Mouse (Mus musculus) erythroid progenitor cell, adult 5-6 weeks (primary cell): Measurements from ENCODE around the gene Lsm12. TPM values are rescaled to one million over a fixed set of nuclear protein-coding genes. Genes with fewer than 3 reads are reported as not detected.
A peak's percentile ranks its signal among the peaks of the same experiment; 100 is the strongest.
"Not testable (repeated sequence)": the region's sequence is repeated elsewhere in the genome, so short reads cannot be mapped to it uniquely, and the experiment has no call there.

Experiments used
- ATAC-seq: replicated peaks from 2 replicates; pipeline ENCODE4 v1.8.0; 2016; ENCODE audit warnings: moderate number of reproducible peaks, mild to moderate bottlenecking, moderate TSS enrichment, inconsistent platforms; ENCODE audit not compliant: poor library complexity, low FRiP score, severe bottlenecking
- total RNA-seq, 2 experiments: library from RNA; stranded (forward) in 1 of 2; stranded (reverse) in 1 of 2; fragments of 150-400 nt in 1 of 2; fragments of 186-747, 209-891 nt in 1 of 2; gene quantifications; 2 replicates each; pipeline versions ENCODE4 v1.2.3 to v1.2.4; 2015 to 2017; ENCODE audit warnings: low replicate concordance in 2 of 2

Lsm12 gene
- total RNA-seq, 2 experiments from 2014 or later: 39.7 to 60.8 TPM

DNA sequence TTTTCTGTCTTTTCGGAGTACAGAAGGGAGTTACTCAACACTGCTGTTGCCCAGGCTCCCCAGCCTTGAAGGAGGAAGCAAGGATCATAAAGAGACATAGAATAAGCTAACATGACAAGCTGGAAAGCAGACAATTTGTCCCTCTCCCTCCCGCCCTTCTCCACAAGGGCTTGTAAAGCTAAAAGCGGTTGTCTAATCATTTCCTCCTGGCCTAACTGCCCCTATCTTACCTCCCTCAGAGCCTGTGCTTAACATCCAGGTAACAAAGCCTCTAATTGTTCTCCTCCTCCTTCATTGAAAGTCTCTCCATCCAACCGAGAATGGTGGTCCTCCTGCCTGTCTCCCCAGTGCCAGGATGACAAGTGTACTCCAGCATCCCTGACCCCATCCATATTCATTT, 5.8 kb upstream of the Lsm12 start:
- ATAC-seq: no peak

DNA sequence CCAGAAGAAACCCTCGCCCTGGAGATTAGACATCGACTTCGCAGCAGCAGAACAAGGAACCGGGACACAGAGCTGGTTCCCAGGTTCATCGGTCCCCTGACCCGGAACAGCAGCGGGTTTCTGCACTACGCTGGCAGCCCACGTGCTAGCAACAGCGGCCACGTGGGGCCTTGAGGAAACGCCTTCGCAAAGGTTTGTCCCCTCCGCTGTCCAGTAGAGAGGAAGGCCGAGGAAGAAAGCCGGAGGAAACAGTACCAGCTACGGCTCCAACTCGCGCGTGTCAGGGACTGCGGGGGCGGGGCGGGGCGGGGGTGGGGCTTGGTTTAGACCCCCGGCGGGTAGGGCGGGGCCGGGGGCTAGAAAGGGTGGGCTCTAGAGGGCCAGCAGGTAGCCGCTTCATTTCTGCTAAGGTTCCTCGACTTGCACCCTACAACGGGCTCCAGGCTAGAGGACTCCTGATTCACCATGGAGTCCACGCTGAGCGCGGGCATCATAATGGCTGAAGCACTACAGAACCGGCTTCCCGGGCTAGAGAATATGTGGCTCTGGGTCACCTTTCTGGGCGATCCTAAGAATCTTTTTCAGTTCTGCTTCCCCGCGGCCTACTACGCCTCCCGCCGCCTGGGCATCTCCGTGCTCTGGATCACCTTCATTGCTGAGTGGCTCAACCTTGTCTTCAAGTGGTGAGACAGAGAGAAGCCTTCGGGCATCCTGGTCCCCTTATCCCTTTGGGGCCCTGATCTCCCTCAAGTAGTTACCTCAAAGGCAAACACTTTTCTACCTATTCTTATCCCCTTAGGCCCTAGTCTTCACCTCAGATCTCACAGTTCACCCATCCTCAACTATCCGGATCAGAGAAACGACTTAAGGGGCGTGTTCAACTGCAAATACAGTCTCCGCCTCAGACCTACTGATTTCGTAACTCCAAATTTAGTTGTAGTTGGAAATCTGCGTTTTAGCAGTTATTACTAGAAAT, 4.7 kb upstream of the Lsm12 start, which contains the start of gene G6pc3:
Gene G6pc3 (plus strand): TSS at position 160 of the 976 bp plus-strand sequence.
- 0 out of 2 replicates have a peak, but pooled peaks have one; percentile 50 for ATAC-seq

DNA sequence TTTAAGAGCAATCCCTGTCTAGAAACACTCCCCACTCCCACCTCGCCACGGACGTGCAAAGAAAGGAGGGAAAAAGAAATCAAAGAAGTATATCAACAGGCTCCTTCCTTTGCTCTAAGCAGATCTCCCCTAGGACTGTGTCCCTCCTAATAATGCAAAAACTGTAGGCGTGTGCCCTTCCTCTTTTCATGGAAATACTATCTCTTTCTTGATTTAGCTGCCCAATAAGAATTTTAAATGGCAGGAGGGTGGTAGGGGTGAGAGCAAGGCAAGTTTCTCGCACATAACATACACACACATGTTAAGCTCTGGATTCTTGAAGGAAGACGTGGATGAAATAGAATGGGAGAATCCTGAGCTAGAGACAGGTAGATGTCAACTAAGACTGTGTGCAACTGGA, 3.9 kb upstream of the Lsm12 start:
- ATAC-seq: no peak

- ATAC-seq: no peak
Measured at GRCm38 (mm10) chr11:102186235-102186634, 1.1 kb upstream of the Lsm12 start.

GRCm38 (mm10) chr11:102185677-102186076, 581 bp upstream of the Lsm12 start:
- no peak for ATAC-seq

- ATAC-seq: no peak
Measured at GRCm38 (mm10) chr11:102184253-102184645, 847 bp downstream of the Lsm12 start.

DNA sequence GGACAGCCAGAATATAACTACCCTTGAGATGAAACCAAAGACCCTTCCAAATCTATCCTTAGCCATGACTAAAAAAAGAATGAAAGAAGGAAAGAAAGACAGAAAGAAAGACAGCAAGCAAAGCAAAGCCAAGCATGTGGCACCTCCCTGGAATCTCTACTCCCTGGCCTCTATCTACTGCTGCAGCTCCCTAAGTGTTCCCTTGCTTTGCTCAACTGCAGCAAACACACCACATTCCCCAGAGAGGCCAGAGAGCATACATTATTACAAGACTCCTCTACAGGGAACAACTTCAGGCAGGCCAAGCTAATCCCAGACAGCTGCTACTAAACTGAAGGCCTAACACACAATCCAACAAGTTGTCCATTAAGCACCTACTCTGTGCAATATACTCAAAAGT, 5.3 kb downstream of the Lsm12 start:
- ATAC-seq: no peak

- ATAC-seq: no peak
Measured at GRCm38 (mm10) chr11:102168689-102169088, 16.4 kb downstream of the Lsm12 start.

GRCm38 (mm10) chr11:102167539-102167938, 17.6 kb downstream of the Lsm12 start:
- no peak for ATAC-seq

DNA sequence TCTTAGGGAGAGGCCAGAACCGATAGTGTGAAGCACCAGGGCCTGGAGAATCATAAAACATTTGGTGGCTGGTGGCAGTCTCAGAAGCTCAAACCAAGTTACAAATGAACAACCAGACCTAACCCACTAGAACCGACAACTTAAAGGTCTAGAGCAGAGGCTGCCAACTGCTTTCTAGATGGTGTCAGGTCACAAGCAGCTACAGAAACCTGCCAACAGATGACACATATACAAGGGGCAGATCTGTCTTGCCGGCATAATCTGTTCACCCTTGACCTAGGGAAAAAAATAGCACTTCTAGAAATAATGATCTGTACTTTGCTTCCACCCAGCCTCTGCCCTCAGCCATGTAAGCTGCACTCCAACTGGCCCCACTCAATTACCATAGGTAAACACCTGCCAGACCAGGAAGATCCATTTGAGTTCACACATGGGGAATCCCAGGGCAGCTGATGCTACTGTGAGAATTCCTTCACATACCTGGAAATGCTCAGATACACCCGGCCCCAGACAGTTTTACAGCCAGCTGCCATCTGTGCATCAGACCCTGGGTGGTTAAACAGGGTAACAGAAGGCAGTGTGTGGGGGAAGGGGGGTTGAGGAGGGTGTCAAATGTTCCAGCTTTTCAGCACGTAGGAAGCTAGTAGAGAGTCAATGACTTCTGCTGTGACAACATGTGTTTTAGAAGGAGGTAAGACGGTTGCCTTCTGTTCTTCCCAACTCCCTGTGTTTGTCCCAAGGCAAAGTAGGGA, 18.9 kb downstream of the Lsm12 start:
- ATAC-seq: no peak

GRCm38 (mm10) chr11:102159781-102160180, 25.3 kb downstream of the Lsm12 start:
- no peak for ATAC-seq

GRCm38 (mm10) chr11:102158024-102158423, 27.1 kb downstream of the Lsm12 start:
- not testable (repeated sequence) for ATAC-seq

- ATAC-seq: no peak
Measured at GRCm38 (mm10) chr11:102156786-102157089, 28.4 kb downstream of the Lsm12 start.

- ATAC-seq: peak; percentile 94
Measured at GRCm38 (mm10) chr11:102156039-102156785, 28.9 kb downstream of the Lsm12 start, which contains the start of gene Tmem101. Gene Tmem101 (minus strand): TSS chr11:102156404.

DNA sequence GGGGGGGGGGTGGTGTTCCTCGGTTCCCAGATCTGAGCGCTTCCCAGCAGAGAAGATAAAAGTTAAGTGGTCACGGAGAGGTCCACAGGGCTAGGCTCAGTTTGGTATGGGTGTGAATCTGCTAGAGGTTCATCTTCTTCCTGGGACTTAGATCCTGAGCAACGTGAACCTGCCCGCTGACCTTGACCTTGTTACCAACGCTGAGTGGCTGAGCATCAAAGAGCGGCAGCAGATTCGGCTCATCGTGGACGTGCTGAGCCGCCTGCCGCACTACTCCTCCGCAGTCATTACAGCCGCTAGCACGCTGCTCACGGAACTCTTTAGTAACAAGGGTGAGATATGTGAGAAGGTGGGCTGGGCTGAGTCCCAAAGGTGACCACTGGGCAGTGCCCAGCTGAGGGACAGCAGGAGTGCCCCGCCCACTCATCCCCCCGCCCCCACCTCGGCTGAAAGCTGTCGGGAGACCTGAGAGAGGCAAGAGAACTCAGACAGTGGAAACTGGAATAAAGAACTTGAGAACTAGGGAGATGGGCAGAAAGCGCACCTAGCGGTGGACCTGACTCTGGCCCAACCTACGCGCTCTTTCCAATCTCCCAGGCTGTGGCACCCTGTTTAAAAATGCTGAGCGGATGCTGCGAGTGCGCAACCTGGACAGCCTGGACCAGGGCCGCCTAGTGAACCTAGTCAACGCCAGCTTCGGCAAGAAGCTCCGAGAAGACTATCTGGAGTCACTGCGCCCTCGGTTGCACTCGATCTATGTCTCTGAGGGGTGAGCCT, 37.7 kb downstream of the Lsm12 start:
- no peak for ATAC-seq

GRCm38 (mm10) chr11:102146531-102146930, 38.6 kb downstream of the Lsm12 start:
- ATAC-seq: peak; percentile 44

GRCm38 (mm10) chr11:102146005-102146404, 39.1 kb downstream of the Lsm12 start:
- ATAC-seq: peak; percentile 62

DNA sequence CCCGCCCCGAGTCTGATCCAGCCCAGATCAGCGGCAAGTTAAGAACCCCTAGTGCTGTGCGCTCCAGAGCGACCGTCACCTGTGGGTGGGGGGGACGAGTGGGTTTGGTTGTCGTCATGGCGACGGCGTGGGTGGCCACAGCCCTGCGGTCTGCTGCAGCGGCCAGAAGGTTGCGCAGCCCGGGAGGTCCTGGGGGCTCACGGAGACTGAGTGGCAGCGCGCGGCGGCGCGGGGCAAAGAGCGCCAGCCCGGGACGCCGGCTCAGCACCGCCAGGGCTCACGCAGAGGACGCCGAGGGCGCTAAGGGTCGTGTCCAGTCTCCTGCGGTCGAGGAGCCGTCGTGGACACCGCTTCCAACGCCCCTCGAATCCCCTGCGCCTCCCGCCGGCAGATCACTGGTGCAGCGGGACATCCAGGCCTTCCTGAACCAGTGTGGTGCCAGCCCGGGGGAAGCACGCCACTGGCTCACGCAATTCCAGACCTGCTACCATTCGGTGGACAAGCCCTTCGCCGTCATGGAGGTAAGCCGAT, 39.6 kb downstream of the Lsm12 start, which contains the start of gene Nags:
Gene Nags (plus strand): TSS at position 43 of the 531 bp plus-strand sequence.
- no peak for ATAC-seq

DNA sequence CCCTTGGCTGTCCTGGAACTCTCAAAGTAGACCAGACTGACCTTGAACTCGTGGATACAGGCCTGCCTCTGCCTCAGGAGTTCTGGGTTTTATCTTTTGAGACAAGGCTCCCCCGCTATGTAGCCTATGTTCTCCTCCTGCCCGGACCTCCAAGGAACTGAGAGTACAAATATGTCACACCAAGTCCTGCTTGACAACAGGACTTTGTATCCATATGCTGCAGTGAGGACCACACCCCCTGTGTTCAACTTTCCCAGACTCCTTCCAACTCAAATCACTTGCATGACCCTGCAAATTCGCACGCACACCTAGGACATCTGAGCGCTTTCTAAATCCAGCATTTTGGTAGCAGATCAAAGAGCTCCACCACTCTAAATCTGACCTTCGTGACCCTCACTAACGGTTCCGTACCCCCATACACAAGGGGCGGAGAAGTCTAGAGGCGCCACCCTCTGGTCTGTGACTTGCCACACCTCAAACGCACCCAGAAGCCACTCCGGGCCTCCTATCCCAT, 40.1 kb downstream of the Lsm12 start:
- ATAC-seq: no peak
